Mouse (Mus musculus) cerebellum, postnatal 14 days (tissue): ENCODE measurements around the gene Smco3.
A peak's percentile ranks its signal among the peaks of the same experiment; 100 is the strongest.
"Not testable (repeated sequence)": the region's sequence is repeated elsewhere in the genome, so short reads cannot be mapped to it uniquely, and the experiment has no call there.

Source experiments
- DNase-seq, 2 experiments: peaks; one replicate each; pipeline ENCODE4 v3.0.0; 2021; ENCODE audit warnings: mixed read lengths in 2 of 2

Smco3 gene

GRCm38 (mm10) chr6:136835352-136835751, at the start of gene Smco3:
Gene Smco3, minus strand, starts transcription at chr6:136835452.
- DNase-seq, result no peak

- not testable (repeated sequence) for DNase-seq
Observed at GRCm38 (mm10) chr6:136884766-136885165, 49.5 kb upstream of the Smco3 start.

GRCm38 (mm10) chr6:136883961-136884360, 48.7 kb upstream of the Smco3 start:
- DNase-seq, result no peak

GRCm38 (mm10) chr6:136883431-136883915, 48.2 kb upstream of the Smco3 start:
- DNase-seq, result no peak

- DNase-seq, result no peak
Observed at GRCm38 (mm10) chr6:136881678-136882077, 46.4 kb upstream of the Smco3 start.

- peak in 1 of 2 experiments; percentile 9 for DNase-seq
Observed at GRCm38 (mm10) chr6:136875670-136876069, 40.4 kb upstream of the Smco3 start, which contains the start of gene Mgp. Gene Mgp, minus strand, starts transcription at chr6:136875823.

- DNase-seq, result peak; percentile 19 to 26
Observed at GRCm38 (mm10) chr6:136874599-136874998, 39.3 kb upstream of the Smco3 start.

- no peak for DNase-seq
Observed at GRCm38 (mm10) chr6:136868921-136869320, 33.7 kb upstream of the Smco3 start.

GRCm38 (mm10) chr6:136866150-136866549, 30.9 kb upstream of the Smco3 start:
- no peak for DNase-seq

GRCm38 (mm10) chr6:136865360-136865759, 30.1 kb upstream of the Smco3 start:
- no peak for DNase-seq

GRCm38 (mm10) chr6:136861020-136861419, 25.8 kb upstream of the Smco3 start:
- peak; percentile 35 to 50 for DNase-seq

- DNase-seq, result no peak
Observed at GRCm38 (mm10) chr6:136858420-136858819, 23.2 kb upstream of the Smco3 start.

GRCm38 (mm10) chr6:136857873-136858260, 22.6 kb upstream of the Smco3 start:
- no peak for DNase-seq

GRCm38 (mm10) chr6:136857186-136857872, 22.1 kb upstream of the Smco3 start, which contains the start of gene Art4:
Gene Art4, minus strand, starts transcription at chr6:136857733.
- no peak for DNase-seq

- no peak for DNase-seq
Observed at GRCm38 (mm10) chr6:136856071-136856636, 20.9 kb upstream of the Smco3 start.

- no peak for DNase-seq
Observed at GRCm38 (mm10) chr6:136855183-136855582, 19.9 kb upstream of the Smco3 start.

GRCm38 (mm10) chr6:136854361-136854781, 19.1 kb upstream of the Smco3 start:
- no peak for DNase-seq

- no peak for DNase-seq
Observed at GRCm38 (mm10) chr6:136852762-136853161, 17.5 kb upstream of the Smco3 start.

- no peak for DNase-seq
Observed at GRCm38 (mm10) chr6:136852348-136852747, 17.1 kb upstream of the Smco3 start.

- no peak for DNase-seq
Observed at GRCm38 (mm10) chr6:136850267-136850666, 15.0 kb upstream of the Smco3 start.

GRCm38 (mm10) chr6:136848971-136849370, 13.7 kb upstream of the Smco3 start:
- DNase-seq, result no peak

- DNase-seq, result no peak
Observed at GRCm38 (mm10) chr6:136848399-136848798, 13.1 kb upstream of the Smco3 start.

GRCm38 (mm10) chr6:136847790-136848189, 12.5 kb upstream of the Smco3 start:
- DNase-seq, result peak; percentile 15 to 48

GRCm38 (mm10) chr6:136847267-136847666, 12.0 kb upstream of the Smco3 start:
- no peak for DNase-seq
